In genomic region chr3:101102106-101102505, GRCm38 (mm10) we compare ENCODE assay signal across 28 mouse cellular contexts. TPM values are rescaled to one million over a fixed set of nuclear protein-coding genes. Genes with fewer than 3 reads are reported as not detected.
DNase-seq lines count a peak whose midpoint lies in the region; ATAC-seq and TF ChIP-seq lines count a peak whose summit lies in the region.
"Had no signal": no experiment of that assay in that cellular context is flagged by ENCODE, and none has a peak within 500 bp of the region (broad histone marks: within the 10 kb centered on the region; RNA-seq: fewer than 3 reads in every experiment).

No protein-coding gene starts in this region.

- WGBS in hindbrain, postnatal 0 days = 72% methylated on average over 7 of the region's 7 CpGs

- ATAC-seq in hindbrain, postnatal 0 days = no peak
- ATAC-seq: forebrain, embryonic 15.5 days; intestine, postnatal 0 days; midbrain, embryonic 13.5 days; Patski had no signal

- TF ChIP-seq CTCF in hindbrain, postnatal 0 days (IDR thresholded peaks at IDR 0.05; ENCODE audit: low read depth) = no peak

- peaks cover 18% of the 10 kb centered on the region; the same call in 1 of the 2 replicates for H3K4me1 ChIP-seq in hindbrain, postnatal 0 days (ENCODE audit: insufficient read depth, low read length)

- no peak overlapping the region for H3K4me2 ChIP-seq in hindbrain, postnatal 0 days (ENCODE audit: low read depth, low read length)
- H3K4me2 ChIP-seq: embryonic facial prominence, embryonic 12.5 days; forebrain, embryonic 15.5 days; heart, embryonic 12.5 days; limb, embryonic 15.5 days; lung, embryonic 14.5 days; midbrain, embryonic 13.5 days had no signal

- DNase-seq in cerebellum, postnatal 25 days = peak; percentile 15 to 32
- no peak for DNase-seq in cerebellum, adult 11-12 months
- peak; percentile 45 to 69 for DNase-seq in left cerebral cortex, adult 18-20 months (ENCODE audit: low spot score in 2 of 2)
- no peak for DNase-seq in left cerebral cortex, adult 11 months (ENCODE audit: low spot score)
- peak; percentile 25 for DNase-seq in adrenal gland, postnatal 10 days
- peak; percentile 49 to 62 for DNase-seq in adrenal gland, postnatal 36 days
- no peak for DNase-seq in retina, embryonic 14.5 days (ENCODE audit: low spot score)
- no peak for DNase-seq in hindbrain, postnatal 0 days (ENCODE audit: low spot score)
- DNase-seq: B cell, adult 2 months; cerebellum, adult 9-10 months; gastrocnemius, postnatal 14 days; heart, adult 18-20 months; heart, postnatal 10 days; kidney, postnatal 36 days; lung, embryonic 14.5 days; retina, postnatal 1 day; spleen, adult 18-20 months; thymus, postnatal 14 days had no signal

- H3K36me3 ChIP-seq in hindbrain, postnatal 0 days (ENCODE audit: insufficient read depth, low read length) = no peaks in the 10 kb centered on the region
- H3K36me3 ChIP-seq: forebrain, embryonic 15.5 days; G1E; heart, embryonic 12.5 days; limb, embryonic 15.5 days; midbrain, embryonic 13.5 days had no signal

- no peak overlapping the region for H3K27ac ChIP-seq in hindbrain, postnatal 0 days
- H3K27ac ChIP-seq: embryonic facial prominence, embryonic 12.5 days; forebrain, embryonic 15.5 days; limb, embryonic 15.5 days; liver, embryonic 14.5 days; midbrain, embryonic 13.5 days had no signal

- H3K4me3 ChIP-seq in hindbrain, postnatal 0 days (ENCODE audit: low read length) = no peak overlapping the region
- H3K4me3 ChIP-seq: embryonic facial prominence, embryonic 12.5 days; forebrain, embryonic 15.5 days; heart, embryonic 12.5 days; limb, embryonic 15.5 days; midbrain, embryonic 13.5 days had no signal

- no peaks in the 10 kb centered on the region for H3K27me3 ChIP-seq in hindbrain, postnatal 0 days (ENCODE audit: insufficient read depth, low read length)
- H3K27me3 ChIP-seq: CH12.LX; embryonic facial prominence, embryonic 12.5 days; forebrain, embryonic 15.5 days; heart, embryonic 12.5 days; limb, embryonic 15.5 days; midbrain, embryonic 13.5 days; Patski had no signal

- H3K9me3 ChIP-seq in hindbrain, postnatal 0 days (ENCODE audit: low read length) = no peaks in the 10 kb centered on the region
- H3K9me3 ChIP-seq: embryonic facial prominence, embryonic 12.5 days; forebrain, embryonic 15.5 days; G1E; heart, embryonic 12.5 days; limb, embryonic 15.5 days; midbrain, embryonic 13.5 days had no signal

- H3K9ac ChIP-seq in hindbrain, postnatal 0 days (replicated peaks; ENCODE audit: low read length) = no peak overlapping the region
- H3K9ac ChIP-seq: embryonic facial prominence, embryonic 12.5 days; forebrain, embryonic 15.5 days; heart, embryonic 12.5 days; limb, embryonic 15.5 days; liver, embryonic 14.5 days; lung, embryonic 14.5 days; midbrain, embryonic 13.5 days had no signal

RNA-seq across cellular contexts. Expression of gene Ptgfrn, which starts 8.0 kb away (rescaled TPM):
- total RNA-seq in left cerebral cortex, adult 18-20 months (2021) = 10 to 100 TPM; 33.3 to 37.5 TPM
- 10 to 100 TPM; 35.7 to 35.8 TPM for total RNA-seq in adrenal gland, postnatal 10 days (2021)
- total RNA-seq in adrenal gland, postnatal 36 days (2021) = 10 to 100 TPM; 47.6 to 53.9 TPM
- 51.0 and 52.5 TPM in 2 replicates for total RNA-seq in hindbrain, postnatal 0 days (2014; rRNA removed)
- 3.9 and 4.1 TPM in 2 replicates for polyA plus RNA-seq in hindbrain, postnatal 0 days (2015; fragmentation: Nextera tagmentation; extraction: Ambion mirVana)
- total RNA-seq: CH12.LX had no signal
- polyA plus RNA-seq: G1E had no signal

Comparison
In these comparisons a context has a peak if more than half of its experiments do, and no peak if none do; other contexts are left out.
1. DNase-seq: peak in cerebellum, postnatal 25 days (2 of 2), left cerebral cortex, adult 18-20 months (2 of 2), adrenal gland, postnatal 10 days (single experiment) and adrenal gland, postnatal 36 days (2 of 2); none in cerebellum, adult 11-12 months (single experiment), left cerebral cortex, adult 11 months (single experiment), retina, embryonic 14.5 days (single experiment) and hindbrain, postnatal 0 days (single experiment).